Mouse (Mus musculus) MEL (cell line): ENCODE data around the gene Aarsd1. TPM values are rescaled to one million over a fixed set of nuclear protein-coding genes. Genes with fewer than 3 reads are reported as not detected.

Source experiments
- DNase-seq: peaks from one replicate; pipeline ENCODE4 v3.0.0; 2011; ENCODE audit warnings: low read depth, low spot score
- H3K27ac ChIP-seq: 2 replicates; pipeline ENCODE4 v1.5.1; 2012; ENCODE audit warnings: low read depth, mild to moderate bottlenecking, control low read depth, low read length, moderate library complexity; ENCODE audit not compliant: control insufficient read depth
- H3K27me3 ChIP-seq, 2 experiments: fragments of 150-350 bp in 1 of 2; sonication (generic) in 1 of 2; 2 replicates each; pipeline ENCODE4 v1.6.1; 2012; ENCODE audit warnings: low read length in 2 of 2, mild to moderate bottlenecking in 2 of 2, improper control_type of control experiment in 1 of 2, moderate library complexity in 1 of 2; ENCODE audit not compliant: insufficient read depth in 2 of 2, control insufficient read depth in 1 of 2
- H3K36me3 ChIP-seq, 2 experiments: 2 replicates each; pipeline ENCODE4 v1.6.1; 2012 to 2014; ENCODE audit warnings: low read length in 2 of 2, improper control_type of control experiment in 1 of 2, inconsistent platforms in 1 of 2, mild to moderate bottlenecking in 1 of 2; ENCODE audit not compliant: insufficient read depth in 2 of 2, control insufficient read depth in 1 of 2
- H3K4me1 ChIP-seq, 2 experiments: fragments of 150-350 bp in 1 of 2; sonication (generic) in 1 of 2; 2 replicates each; pipeline ENCODE4 v1.6.1; 2012; ENCODE audit warnings: low read length in 2 of 2, improper control_type of control experiment in 1 of 2, mild to moderate bottlenecking in 1 of 2; ENCODE audit not compliant: insufficient read depth in 2 of 2, control insufficient read depth in 1 of 2
- H3K4me3 ChIP-seq, 2 experiments: fragments of 150-350 bp in 1 of 2; sonication (generic) in 1 of 2; 2 replicates each; pipeline ENCODE4 v1.5.1; 2012; ENCODE audit warnings: low read depth in 2 of 2, low read length in 2 of 2, mild to moderate bottlenecking in 2 of 2, moderate library complexity in 2 of 2, control low read depth in 1 of 2, improper control_type of control experiment in 1 of 2; ENCODE audit not compliant: control insufficient read depth in 1 of 2, insufficient read depth in 1 of 2
- H3K79me2 ChIP-seq: 2 replicates; pipeline ENCODE4 v1.6.1; 2012; ENCODE audit warnings: mild to moderate bottlenecking, low read length, moderate library complexity; ENCODE audit not compliant: control insufficient read depth, poor library complexity, insufficient read depth
- H3K9ac ChIP-seq: 2 replicates; pipeline ENCODE4 v1.6.1; 2012; ENCODE audit warnings: low read depth, mild to moderate bottlenecking, control low read depth, low read length, moderate library complexity; ENCODE audit not compliant: control insufficient read depth, poor library complexity, severe bottlenecking
- H3K9me3 ChIP-seq: fragments of 150-350 bp; sonication (generic); replicated peaks from 2 replicates; pipeline ENCODE4 v1.6.1; 2012; ENCODE audit warnings: mild to moderate bottlenecking, low read length, improper control_type of control experiment, moderate library complexity; ENCODE audit not compliant: insufficient read depth
- BHLHE40 ChIP-seq: IDR thresholded peaks from 2 replicates; pipeline ENCODE4 v1.6.1; 2012; ENCODE audit warnings: low read depth, mild to moderate bottlenecking, inconsistent platforms, low read length, improper control_type of control experiment, borderline replicate concordance
- CHD2 ChIP-seq: IDR thresholded peaks from 2 replicates; pipeline ENCODE4 v1.6.1; 2011; ENCODE audit warnings: low read length, improper control_type of control experiment
- CTCF ChIP-seq, 3 experiments: IDR thresholded peaks in 2 of 3; conservative IDR thresholded peaks in 1 of 3; 2 replicates each; pipeline ENCODE4 v1.5.1; 2011 to 2012; ENCODE audit warnings: low read length in 3 of 3, low read depth in 2 of 3, mild to moderate bottlenecking in 2 of 3, improper control_type of control experiment in 1 of 3, inconsistent platforms in 1 of 3, mixed read lengths in 1 of 3, moderate library complexity in 1 of 3; ENCODE audit not compliant: control insufficient read depth in 1 of 3, insufficient read depth in 1 of 3, poor library complexity in 1 of 3, severe bottlenecking in 1 of 3
- ELF1 ChIP-seq: IDR thresholded peaks from 2 replicates; pipeline ENCODE4 v1.6.1; 2014; ENCODE audit warnings: low read depth, mild to moderate bottlenecking, inconsistent platforms, low read length, improper control_type of control experiment, moderate library complexity
- ETS1 ChIP-seq: IDR thresholded peaks from 2 replicates; pipeline ENCODE4 v1.6.1; 2012; ENCODE audit warnings: low read depth, mild to moderate bottlenecking, inconsistent platforms, low read length, improper control_type of control experiment, moderate library complexity
- GABPA ChIP-seq: IDR thresholded peaks from 2 replicates; pipeline ENCODE4 v1.6.1; 2012; ENCODE audit warnings: low read depth, mild to moderate bottlenecking, inconsistent platforms, low read length, improper control_type of control experiment, moderate library complexity
- GATA1 ChIP-seq: IDR thresholded peaks from 2 replicates; pipeline ENCODE4 v1.6.1; 2011; ENCODE audit warnings: low read depth, low read length, improper control_type of control experiment
- HCFC1 ChIP-seq: IDR thresholded peaks from 2 replicates; pipeline ENCODE4 v1.6.1; 2012; ENCODE audit warnings: low read depth, mild to moderate bottlenecking, inconsistent platforms, low read length, improper control_type of control experiment, moderate library complexity
- JUND ChIP-seq: IDR thresholded peaks from 2 replicates; pipeline ENCODE4 v1.6.1; 2011; ENCODE audit warnings: low read depth, mild to moderate bottlenecking, improper control_type of control experiment, low read length
- KAT2A ChIP-seq: conservative IDR thresholded peaks from 2 replicates; pipeline ENCODE4 v1.6.1; 2012; ENCODE audit warnings: low read depth, low read length, improper control_type of control experiment, inconsistent platforms
- MAX ChIP-seq: IDR thresholded peaks from 2 replicates; pipeline ENCODE4 v1.6.1; 2011; ENCODE audit warnings: low read length, improper control_type of control experiment
- MAZ ChIP-seq: IDR thresholded peaks from 2 replicates; pipeline ENCODE4 v1.6.1; 2012; ENCODE audit warnings: low read depth, mild to moderate bottlenecking, inconsistent platforms, low read length, improper control_type of control experiment
- MXI1 ChIP-seq: IDR thresholded peaks from 2 replicates; pipeline ENCODE4 v1.6.1; 2011; ENCODE audit warnings: mild to moderate bottlenecking, low read depth, low read length, improper control_type of control experiment
- MYB ChIP-seq: IDR thresholded peaks from 2 replicates; pipeline ENCODE4 v1.6.1; 2011; ENCODE audit warnings: mild to moderate bottlenecking, low read depth, low read length, improper control_type of control experiment
- NRF1 ChIP-seq: IDR thresholded peaks from 2 replicates; pipeline ENCODE4 v1.6.1; 2014; ENCODE audit warnings: low read depth, mild to moderate bottlenecking, inconsistent platforms, low read length, improper control_type of control experiment, moderate library complexity; ENCODE audit not compliant: poor library complexity, insufficient read depth, severe bottlenecking
- POLR2A ChIP-seq, 2 experiments: IDR thresholded peaks; 2 replicates each; pipeline ENCODE4 v1.6.1; 2011 to 2012; ENCODE audit warnings: low read length in 2 of 2, mild to moderate bottlenecking in 2 of 2, control low read depth in 1 of 2, improper control_type of control experiment in 1 of 2, low read depth in 1 of 2, moderate library complexity in 1 of 2; ENCODE audit not compliant: control insufficient read depth in 1 of 2, insufficient read depth in 1 of 2, poor library complexity in 1 of 2
- POLR2AphosphoS2 ChIP-seq: IDR thresholded peaks from 2 replicates; pipeline ENCODE4 v1.6.1; 2011; ENCODE audit warnings: low read length, improper control_type of control experiment
- RAD21 ChIP-seq: IDR thresholded peaks from 2 replicates; pipeline ENCODE4 v1.6.1; 2011; ENCODE audit warnings: mild to moderate bottlenecking, low read depth, low read length, improper control_type of control experiment
- SIN3A ChIP-seq: IDR thresholded peaks from 2 replicates; pipeline ENCODE4 v1.6.1; 2012; ENCODE audit warnings: low read length, improper control_type of control experiment, inconsistent platforms
- SMC3 ChIP-seq: IDR thresholded peaks from 2 replicates; pipeline ENCODE4 v1.6.1; 2011; ENCODE audit warnings: low read depth, low read length, improper control_type of control experiment
- TAL1 ChIP-seq: IDR thresholded peaks from 2 replicates; pipeline ENCODE4 v1.6.1; 2012; ENCODE audit warnings: mild to moderate bottlenecking, inconsistent platforms, low read length, moderate library complexity, mixed read lengths
- TBP ChIP-seq: IDR thresholded peaks from 2 replicates; pipeline ENCODE4 v1.8.0; 2011; ENCODE audit warnings: low read depth, low read length, improper control_type of control experiment
- UBTF ChIP-seq: IDR thresholded peaks from 2 replicates; pipeline ENCODE4 v1.6.1; 2012; ENCODE audit warnings: low read depth, mild to moderate bottlenecking, inconsistent platforms, low read length, improper control_type of control experiment, moderate library complexity, borderline replicate concordance; ENCODE audit not compliant: insufficient read depth
- USF1 ChIP-seq: IDR thresholded peaks from 2 replicates; pipeline ENCODE4 v1.6.1; 2014; ENCODE audit warnings: low read depth, mild to moderate bottlenecking, inconsistent platforms, low read length, improper control_type of control experiment, moderate library complexity
- USF2 ChIP-seq, 2 experiments: IDR thresholded peaks; 2 replicates each; pipeline ENCODE4 v1.6.1; 2011 to 2012; ENCODE audit warnings: improper control_type of control experiment in 2 of 2, low read length in 2 of 2, borderline replicate concordance in 1 of 2, inconsistent platforms in 1 of 2, low read depth in 1 of 2, mild to moderate bottlenecking in 1 of 2; ENCODE audit not compliant: insufficient read depth in 1 of 2
- ZC3H11A ChIP-seq: IDR thresholded peaks from 2 replicates; pipeline ENCODE4 v1.6.1; 2012; ENCODE audit warnings: low read depth, mild to moderate bottlenecking, inconsistent platforms, low read length, improper control_type of control experiment
- ZKSCAN1 ChIP-seq: IDR thresholded peaks from 2 replicates; pipeline ENCODE4 v1.6.1; 2012; ENCODE audit warnings: low read depth, mild to moderate bottlenecking, inconsistent platforms, low read length, improper control_type of control experiment, moderate library complexity
- ZNF384 ChIP-seq: IDR thresholded peaks from 2 replicates; pipeline ENCODE4 v1.6.1; 2012; ENCODE audit warnings: low read depth, mild to moderate bottlenecking, inconsistent platforms, low read length, improper control_type of control experiment
- polyA plus RNA-seq, 2 experiments: library from polyadenylated mRNA; stranded (reverse) in 1 of 2; unstranded in 1 of 2; fragments of >175 nt in 1 of 2; fragments of >200 nt in 1 of 2; gene quantifications; 2 replicates each; pipeline versions ENCODE4 v1.2.1 to v1.2.4; 2012; ENCODE audit warnings: low replicate concordance in 2 of 2, low read depth in 1 of 2; ENCODE audit not compliant: insufficient read length in 2 of 2, insufficient read depth in 1 of 2, missing spikeins in 1 of 2
- total RNA-seq: library from RNA; depleted of rRNA; stranded (reverse); fragments of 300-350 nt; gene quantifications from 2 replicates; pipeline ENCODE4 v1.2.3, GENCODE M21; 2012

Gene Aarsd1
- total and polyA plus RNA-seq, 3 experiments = 80.5 to 371 (median 133) TPM

GRCm38 (mm10) chr11:101460321-101460720 lies 42.9 kb upstream of the Aarsd1 start:
- peaks cover 12 to 25% of the 10 kb centered on the region in 2 experiments for H3K4me1 ChIP-seq
- H3K4me3 ChIP-seq = no peak overlapping the region
- no peaks in the 10 kb centered on the region for H3K9me3 ChIP-seq
- no peak overlapping the region for H3K9ac ChIP-seq
- DNase-seq = no peak
- no peak overlapping the region for H3K27ac ChIP-seq
- peaks cover 2 to 21% of the 10 kb centered on the region in 2 experiments for H3K36me3 ChIP-seq
- H3K27me3 ChIP-seq = no peaks in the 10 kb centered on the region
- no peaks in the 10 kb centered on the region; the same call in 1 of the 2 replicates for H3K79me2 ChIP-seq
- TF ChIP-seq POLR2AphosphoS2 (no peak), TBP (no peak), SMC3 (no peak), CTCF (IDR thresholded peaks at IDR 0.05 in 2 of 3, conservative IDR thresholded peaks at IDR 0.05 in 1 of 3; ENCODE audit: control insufficient read depth in 1 of 3, insufficient read depth in 1 of 3, low read depth in 2 of 3, low read length in 3 of 3, poor library complexity in 1 of 3, severe bottlenecking in 1 of 3) (no peak), NRF1 (no peak), UBTF (no peak), MYB (no peak), TAL1 (no peak), MXI1 (no peak), GABPA (no peak), ELF1 (no peak), ZKSCAN1 (no peak), MAZ (no peak), CHD2 (no peak), SIN3A (no peak), ETS1 (no peak), BHLHE40 (no peak), ZNF384 (no peak)

- H3K36me3 ChIP-seq = peaks cover 2 to 21% of the 10 kb centered on the region in 2 experiments
- H3K9ac ChIP-seq = no peak overlapping the region
- no peaks in the 10 kb centered on the region for H3K9me3 ChIP-seq
- H3K4me1 ChIP-seq = peaks cover 12 to 23% of the 10 kb centered on the region in 2 experiments
- no peak for DNase-seq
- H3K27me3 ChIP-seq = no peaks in the 10 kb centered on the region
- H3K27ac ChIP-seq = no peak overlapping the region
- H3K4me3 ChIP-seq = no peak overlapping the region
- TF ChIP-seq POLR2A (IDR thresholded peaks at IDR 0.05; ENCODE audit: control insufficient read depth in 1 of 2, insufficient read depth in 1 of 2, low read depth in 1 of 2, low read length in 2 of 2, poor library complexity in 1 of 2) (no peak), JUND (no peak), HCFC1 (no peak), KAT2A (no peak), CTCF (IDR thresholded peaks at IDR 0.05 in 2 of 3, conservative IDR thresholded peaks at IDR 0.05 in 1 of 3; ENCODE audit: control insufficient read depth in 1 of 3, insufficient read depth in 1 of 3, low read depth in 2 of 3, low read length in 3 of 3, poor library complexity in 1 of 3, severe bottlenecking in 1 of 3) (no peak), CHD2 (no peak), BHLHE40 (no peak), USF1 (no peak), GABPA (no peak), MAX (no peak), SMC3 (no peak), RAD21 (no peak), USF2 (IDR thresholded peaks at IDR 0.05; ENCODE audit: borderline replicate concordance in 1 of 2, insufficient read depth in 1 of 2, low read depth in 1 of 2, low read length in 2 of 2) (no peak), ZC3H11A (no peak), ZNF384 (no peak), GATA1 (no peak)
- no peaks in the 10 kb centered on the region; the same call in 1 of the 2 replicates for H3K79me2 ChIP-seq
Observed at GRCm38 (mm10) chr11:101459716-101460115, 42.3 kb upstream of the Aarsd1 start.
